Mouse (Mus musculus) olfactory bulb, adult 2 months (tissue): Measurements from ENCODE around the gene Akirin2.

ENCODE experiments used
- CTCF ChIP-seq: fragments of 200-500 bp; IDR thresholded peaks from 2 replicates; pipeline ENCODE4 v1.5.1; 2012; ENCODE audit warnings: low read depth, mild to moderate bottlenecking, low read length, moderate library complexity; ENCODE audit not compliant: insufficient read depth
- POLR2A ChIP-seq: fragments of 200-500 bp; IDR thresholded peaks from 2 replicates; pipeline ENCODE4 v1.6.1; 2012; ENCODE audit warnings: mild to moderate bottlenecking, low read depth, low read length, moderate library complexity; ENCODE audit not compliant: insufficient read depth

- TF ChIP-seq CTCF (no peak), POLR2A (no peak)
Measured at GRCm38 (mm10) chr4:34528430-34529100, 22.2 kb upstream of the Akirin2 start.
